Mouse (Mus musculus): ENCODE measurements around the gene Prr13.

The Prr13 gene

DNA sequence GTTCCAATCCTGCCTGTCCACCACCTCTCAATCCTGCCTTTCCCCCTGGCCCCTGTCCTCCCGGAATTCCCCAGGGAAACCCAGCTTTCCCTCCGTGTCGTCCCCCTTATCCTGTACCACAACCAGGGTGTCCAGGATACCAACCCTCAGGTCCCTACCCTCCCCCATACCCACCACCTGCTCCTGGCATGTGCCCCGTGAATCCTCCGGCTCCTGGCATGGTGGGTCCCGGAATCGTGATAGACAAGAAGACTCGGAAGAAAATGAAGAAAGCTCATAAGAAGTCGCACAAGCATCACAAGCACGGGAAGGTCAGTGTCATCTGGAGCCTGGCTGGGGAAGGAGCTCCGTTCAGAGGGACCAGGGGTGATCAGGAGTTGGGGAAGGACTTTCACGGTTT is 1.6 kb downstream of the Prr13 start:
- DNase-seq (ENCODE audit: inconsistent ontology term) = no peak

DNA sequence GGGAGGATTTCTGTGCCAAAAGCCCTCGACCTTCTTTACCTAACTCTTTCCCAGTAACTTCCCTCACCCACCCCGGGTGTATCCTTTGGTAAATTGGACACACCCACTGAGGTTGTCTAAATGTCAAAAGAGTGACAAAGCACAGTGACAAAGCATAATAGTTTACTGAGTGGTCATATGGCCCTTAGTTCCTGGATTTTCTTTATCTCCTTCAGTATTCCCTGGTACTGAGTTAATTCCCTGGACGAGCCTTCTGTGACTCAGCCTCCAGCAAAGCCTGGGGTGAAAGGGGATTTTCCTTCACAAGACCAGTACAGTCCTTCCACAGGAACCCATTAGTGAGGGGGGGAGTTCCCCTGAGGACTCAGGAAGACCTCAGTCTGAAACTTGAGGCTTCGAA is 2.1 kb downstream of the Prr13 start:
- no peak for DNase-seq (ENCODE audit: inconsistent ontology term)

DNA sequence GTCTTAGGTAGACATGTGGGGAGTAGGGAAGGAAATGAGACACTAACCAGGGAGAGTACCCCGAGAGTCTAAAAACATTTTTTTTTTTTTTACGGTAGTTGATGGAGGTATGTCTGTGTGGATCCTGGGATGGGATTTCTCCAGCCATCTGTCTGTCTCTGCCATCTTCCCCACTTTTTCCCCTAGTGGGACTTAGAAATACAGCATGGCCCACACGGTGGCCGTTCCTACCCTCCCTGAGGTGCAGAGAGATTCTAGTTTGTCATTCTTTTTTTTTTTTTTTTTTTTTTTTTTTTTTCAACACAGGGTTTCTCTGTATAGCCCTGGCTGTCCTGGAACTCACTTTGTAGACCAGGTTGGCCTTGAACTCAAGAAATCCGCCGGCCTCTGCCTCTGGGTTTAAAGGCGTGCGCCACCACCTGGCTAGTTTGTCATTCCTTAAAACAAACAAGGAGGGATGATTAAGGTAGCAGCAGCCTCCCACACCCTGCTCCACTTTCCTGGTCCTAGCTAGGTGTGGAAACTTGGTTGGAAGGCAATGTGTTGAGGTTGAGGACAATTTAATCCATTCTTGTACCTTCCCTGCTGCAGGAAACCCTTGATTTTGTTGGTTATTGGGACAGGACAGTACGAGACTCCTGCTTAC is 2.7 kb downstream of the Prr13 start:
- DNase-seq (ENCODE audit: inconsistent ontology term) = no peak

DNA sequence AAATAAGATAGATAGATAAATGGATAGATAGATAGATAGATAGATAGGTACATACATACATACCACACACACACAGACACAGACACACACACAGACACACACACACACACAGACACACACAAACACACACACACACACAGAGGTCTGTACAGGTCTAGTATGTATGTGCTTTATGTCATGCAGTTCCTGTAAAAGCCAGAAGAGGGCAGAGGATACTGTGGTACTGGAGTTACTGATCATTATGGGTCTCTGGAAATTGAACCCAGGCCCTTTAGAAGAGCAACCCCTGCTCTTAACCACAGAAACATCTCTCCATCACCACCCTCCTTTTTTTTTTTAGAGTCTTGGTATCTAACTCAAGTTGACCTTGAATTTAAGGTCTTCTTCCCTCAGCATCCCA is 4.8 kb downstream of the Prr13 start:
- DNase-seq (ENCODE audit: inconsistent ontology term) = no peak

DNA sequence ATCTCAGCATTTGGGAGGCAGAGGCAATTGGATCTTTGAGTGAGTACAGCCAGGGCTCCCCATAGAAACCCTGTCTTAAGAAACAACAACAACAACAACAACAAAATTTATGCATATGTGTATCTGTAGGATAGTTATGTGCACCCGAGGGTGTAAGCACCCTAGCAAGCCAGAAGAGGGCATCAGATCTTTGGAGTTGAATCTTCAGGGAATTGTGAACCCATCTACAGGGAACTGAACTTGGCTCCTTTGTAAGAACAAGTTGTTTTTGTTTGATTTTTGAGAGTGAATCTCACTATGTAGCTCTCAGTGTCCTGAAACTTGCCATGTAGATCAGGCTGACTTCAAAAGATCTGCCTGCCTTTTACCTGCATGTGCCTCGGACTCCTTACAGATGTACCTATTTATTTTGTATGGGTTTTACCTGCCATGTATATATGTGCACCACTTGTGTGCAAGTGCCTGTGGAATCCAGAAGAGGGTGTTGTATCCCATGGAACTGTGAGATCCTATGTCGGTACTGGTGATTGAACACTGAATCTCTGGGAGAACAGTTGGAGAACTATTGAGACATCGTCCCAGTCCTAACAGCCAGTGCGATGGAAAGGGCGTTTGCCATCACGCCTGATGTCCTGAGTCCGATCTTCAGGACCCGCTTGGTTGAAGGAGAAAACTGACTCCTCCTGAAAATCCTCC is 10.0 kb downstream of the Prr13 start:
- no peak for DNase-seq (ENCODE audit: inconsistent ontology term)

DNA sequence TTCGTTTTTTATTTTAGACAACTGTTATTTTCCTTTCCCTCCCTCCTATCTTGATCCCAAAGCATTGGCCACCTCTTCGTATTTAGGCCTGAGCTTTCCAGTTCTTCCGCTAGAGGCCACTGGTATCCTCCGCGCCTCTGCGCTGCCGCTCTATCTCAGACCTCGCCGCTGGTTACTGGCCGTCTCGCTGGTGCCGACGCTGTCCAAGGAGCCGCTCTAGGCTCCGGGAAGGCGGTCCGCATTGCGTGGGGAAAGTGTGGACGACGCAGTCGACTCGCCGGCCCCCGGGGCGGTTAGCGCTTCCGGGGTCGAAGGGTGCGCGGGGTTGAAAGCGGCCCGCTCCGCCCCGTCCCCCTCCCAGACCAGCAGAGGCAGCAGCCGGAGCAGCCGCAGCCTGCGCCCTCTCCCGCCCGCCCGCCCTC is 11.4 kb downstream of the Prr13 start, which contains the start of gene Pcbp2:
TSS of gene Pcbp2 (plus strand) at position 357 of the 422 bp plus-strand sequence.
- peak; percentile 99 for DNase-seq (ENCODE audit: inconsistent ontology term)

DNA sequence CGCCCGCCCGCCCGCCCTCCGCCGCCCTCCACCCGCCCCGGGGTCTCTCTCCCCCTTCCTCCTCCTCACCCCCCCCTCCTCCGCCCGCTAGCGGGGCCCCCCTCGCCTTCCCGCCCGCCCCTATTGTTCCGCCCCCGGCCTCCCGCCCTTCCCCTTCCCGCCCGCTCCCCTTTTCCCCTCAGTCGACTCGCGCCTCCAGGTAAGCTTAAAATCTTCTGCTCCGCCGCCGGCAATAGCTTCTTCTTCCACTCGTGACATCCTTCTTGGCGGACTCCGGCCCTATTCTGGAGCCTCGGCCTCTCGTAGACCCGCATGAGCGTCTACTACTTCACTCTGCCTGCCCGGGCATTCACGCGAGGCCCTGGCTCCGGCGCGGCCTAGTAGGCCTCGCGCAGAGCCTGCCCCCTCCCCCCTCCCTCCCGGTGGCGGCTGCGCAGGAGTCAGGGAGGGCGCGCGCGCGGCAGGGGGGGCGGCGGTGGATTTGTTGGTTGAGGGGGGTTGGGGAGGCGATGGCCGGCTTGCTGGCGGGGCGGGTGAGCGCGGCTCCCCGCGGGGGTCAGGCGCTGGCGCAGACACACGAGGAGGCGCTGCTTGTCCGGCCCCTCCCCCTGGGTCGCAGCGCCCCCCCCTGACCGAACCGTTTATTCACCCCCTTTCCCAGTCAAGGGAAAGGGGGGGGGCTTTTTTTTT is 11.9 kb downstream of the Prr13 start:
- peak; percentile 95 for DNase-seq (ENCODE audit: inconsistent ontology term)

DNA sequence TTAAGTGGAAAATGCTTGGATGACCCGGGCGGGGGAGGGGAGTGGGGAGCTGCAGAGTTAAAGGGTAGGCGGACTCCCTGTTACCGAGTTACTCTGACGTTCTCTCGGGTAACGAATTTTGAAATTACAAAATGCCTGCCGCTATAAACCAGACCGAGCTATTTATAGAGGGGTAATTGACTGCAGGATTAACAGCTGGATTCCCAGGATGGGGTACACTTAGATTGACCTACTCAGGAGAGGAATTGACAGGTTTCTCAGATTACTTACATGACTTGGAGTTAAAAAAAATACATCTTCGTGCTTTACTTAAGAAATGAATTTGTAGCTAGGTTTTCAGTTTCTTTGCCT is 12.4 kb downstream of the Prr13 start:
- no peak for DNase-seq (ENCODE audit: inconsistent ontology term)

DNA sequence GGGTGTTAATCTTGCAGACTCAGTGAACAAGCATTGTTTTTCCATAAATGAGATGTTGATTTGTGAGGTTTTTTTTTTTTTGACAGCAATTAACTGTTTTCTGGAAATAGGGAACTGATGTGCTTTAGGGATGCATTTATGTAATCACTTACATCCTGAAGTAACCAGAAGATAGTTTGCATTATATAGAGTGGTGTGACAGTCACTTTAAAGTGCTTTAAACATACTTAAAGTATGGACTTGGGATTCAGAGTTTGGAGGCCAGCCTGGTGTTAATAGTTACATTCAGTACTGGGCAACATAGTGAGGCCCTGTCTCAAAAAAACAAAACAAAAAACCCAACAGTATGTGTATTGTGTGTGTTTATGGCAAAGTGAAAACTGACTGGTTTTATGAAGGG is 12.9 kb downstream of the Prr13 start:
- DNase-seq (ENCODE audit: inconsistent ontology term) = no peak

DNA sequence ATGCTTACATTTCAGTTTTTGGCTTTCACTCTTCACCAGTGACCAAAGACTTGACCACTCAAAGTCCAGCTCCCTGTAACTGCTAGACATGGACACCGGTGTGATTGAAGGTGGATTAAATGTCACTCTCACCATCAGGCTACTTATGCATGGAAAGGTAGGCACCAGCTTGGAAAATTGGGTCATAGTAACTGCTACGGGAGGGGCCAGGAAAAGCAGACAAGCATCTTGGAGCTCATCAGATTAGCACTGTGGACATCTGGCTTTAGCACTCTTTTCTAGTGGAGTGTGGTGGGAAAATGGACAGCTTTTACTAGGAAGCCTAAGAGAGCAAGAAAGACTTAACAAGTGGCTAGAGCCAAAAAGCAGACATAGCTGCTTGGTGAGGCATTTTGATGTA is 14.4 kb downstream of the Prr13 start:
- DNase-seq (ENCODE audit: inconsistent ontology term) = no peak

DNA sequence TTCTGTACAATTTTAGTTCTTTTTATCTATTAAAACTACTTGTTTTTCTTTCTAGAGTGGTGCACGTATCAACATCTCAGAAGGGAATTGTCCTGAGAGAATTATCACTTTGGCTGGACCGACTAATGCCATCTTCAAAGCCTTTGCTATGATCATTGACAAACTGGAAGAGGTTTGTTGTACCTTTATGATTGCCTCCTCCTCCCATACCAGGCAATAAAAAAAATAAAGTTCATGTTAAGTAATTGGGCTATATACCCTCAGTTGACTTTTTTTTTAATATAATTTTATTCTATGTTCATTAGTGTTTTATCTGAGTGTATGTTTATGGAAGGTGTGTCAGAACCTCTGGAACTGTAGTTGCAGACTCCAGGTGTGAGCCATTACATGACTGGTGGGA is 15.7 kb downstream of the Prr13 start:
- DNase-seq (ENCODE audit: inconsistent ontology term) = no peak

DNA sequence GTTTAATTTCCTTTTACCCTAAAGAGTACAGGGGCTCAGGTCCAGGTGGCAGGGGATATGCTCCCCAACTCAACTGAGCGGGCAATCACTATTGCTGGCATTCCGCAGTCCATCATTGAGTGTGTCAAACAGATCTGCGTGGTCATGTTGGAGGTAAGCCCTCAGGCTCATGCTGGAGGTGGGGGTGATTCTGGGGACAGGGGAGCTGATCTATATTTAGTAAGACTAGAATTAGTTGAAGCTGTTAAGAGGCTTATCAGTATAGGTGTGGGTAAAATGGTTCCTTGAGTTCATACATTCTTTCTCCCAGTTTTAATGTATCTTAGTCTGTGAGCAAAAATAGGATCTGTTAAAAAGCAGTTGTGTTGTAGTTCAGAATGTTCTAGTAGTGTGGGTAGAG is 24.3 kb downstream of the Prr13 start:
- no peak for DNase-seq (ENCODE audit: inconsistent ontology term)

DNA sequence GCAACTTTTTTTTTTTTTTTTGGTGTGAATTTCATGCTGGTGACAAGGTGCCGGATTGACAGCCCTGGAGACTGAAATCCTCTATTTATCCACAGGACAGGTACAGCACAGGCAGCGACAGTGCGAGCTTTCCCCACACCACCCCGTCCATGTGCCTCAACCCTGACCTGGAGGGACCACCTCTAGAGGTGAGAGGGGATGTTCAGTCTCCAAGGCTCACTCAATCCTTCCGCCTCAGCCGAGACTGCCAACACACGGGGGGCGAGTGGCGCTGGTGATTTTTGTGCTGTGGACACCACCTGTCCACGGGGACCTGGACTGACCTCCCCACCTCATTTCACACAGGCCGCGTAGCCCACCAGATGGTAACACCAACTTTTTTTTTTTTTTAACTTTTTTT is 27.0 kb downstream of the Prr13 start:
- DNase-seq (ENCODE audit: inconsistent ontology term) = no peak

DNA sequence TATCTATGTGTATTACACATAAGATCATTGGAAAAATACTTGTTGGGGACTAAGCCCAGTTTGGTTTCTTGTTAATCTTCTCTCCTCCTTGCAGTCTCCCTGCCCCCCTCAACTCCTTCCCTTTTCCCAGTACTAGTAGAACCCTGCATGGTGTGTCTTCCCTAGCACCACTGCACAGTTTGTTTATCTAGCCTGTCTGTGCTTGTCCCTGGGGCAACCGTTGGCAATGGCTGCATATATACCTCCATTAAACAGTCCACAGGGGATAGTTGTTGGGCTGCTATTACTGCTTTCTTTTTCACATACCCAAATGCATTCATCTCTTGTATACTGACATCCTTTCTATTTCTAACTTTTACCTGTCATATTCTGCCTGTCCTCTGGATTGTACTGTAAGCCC is 28.8 kb downstream of the Prr13 start:
- no peak for DNase-seq (ENCODE audit: inconsistent ontology term)

DNA sequence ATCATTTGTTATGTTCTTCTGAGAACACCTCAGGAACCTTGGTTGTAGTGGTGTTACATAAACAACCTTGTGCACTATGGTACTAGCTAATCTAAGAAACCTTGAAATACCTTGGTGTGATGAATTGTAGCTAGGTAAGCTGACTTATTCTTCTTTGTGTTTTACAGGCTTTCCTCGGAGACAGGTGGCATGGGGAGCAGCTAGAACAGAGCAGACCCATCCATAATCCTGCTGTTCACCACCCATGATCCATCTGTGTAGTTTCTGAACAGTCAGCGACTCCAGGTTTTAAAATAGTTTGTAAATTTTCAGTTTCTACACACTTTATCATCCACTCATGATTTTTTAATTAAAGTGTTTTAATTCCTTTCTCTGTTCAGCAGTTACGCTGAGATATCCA is 39.5 kb downstream of the Prr13 start:
- no peak for DNase-seq (ENCODE audit: inconsistent ontology term)

DNA sequence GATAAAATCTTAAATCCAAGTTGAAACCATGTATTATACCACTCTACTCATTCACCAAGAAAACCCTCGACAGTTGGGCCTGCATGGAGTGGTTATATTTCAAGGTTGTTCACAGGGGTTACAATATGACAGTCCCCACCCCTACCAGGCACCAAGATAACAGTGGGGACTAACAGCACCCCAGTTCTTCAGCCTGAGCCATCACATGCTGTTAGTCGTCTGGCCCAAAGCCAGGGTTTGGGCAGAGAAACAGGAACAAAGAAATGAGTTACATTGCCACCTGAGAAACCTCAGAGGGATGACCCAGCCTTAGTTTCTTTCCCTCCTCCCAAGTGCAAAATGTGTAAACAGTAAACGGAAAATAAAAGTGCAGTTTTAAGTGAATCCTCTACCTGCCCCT is 40.5 kb downstream of the Prr13 start:
- no peak for DNase-seq (ENCODE audit: inconsistent ontology term)

DNA sequence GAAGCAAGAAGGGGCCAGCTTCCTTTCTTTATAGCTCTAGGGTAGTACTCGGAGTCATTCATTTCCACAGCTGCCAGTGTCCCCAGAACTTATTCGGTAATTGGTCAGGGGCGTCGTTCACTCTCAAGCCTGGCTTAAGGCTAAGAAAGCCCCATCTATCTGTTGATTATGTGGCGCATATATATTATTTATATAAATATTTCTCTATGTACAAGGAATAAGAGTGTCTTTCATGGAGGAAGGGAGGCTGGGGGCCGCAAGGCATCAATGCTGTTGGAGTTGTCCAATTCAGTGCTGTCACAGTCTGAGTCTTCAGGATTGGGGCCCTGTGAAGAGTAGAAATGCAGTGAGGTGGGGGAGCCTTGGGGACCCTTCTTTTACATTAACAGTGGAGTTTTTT is 41.0 kb downstream of the Prr13 start:
- DNase-seq (ENCODE audit: inconsistent ontology term) = no peak

DNA sequence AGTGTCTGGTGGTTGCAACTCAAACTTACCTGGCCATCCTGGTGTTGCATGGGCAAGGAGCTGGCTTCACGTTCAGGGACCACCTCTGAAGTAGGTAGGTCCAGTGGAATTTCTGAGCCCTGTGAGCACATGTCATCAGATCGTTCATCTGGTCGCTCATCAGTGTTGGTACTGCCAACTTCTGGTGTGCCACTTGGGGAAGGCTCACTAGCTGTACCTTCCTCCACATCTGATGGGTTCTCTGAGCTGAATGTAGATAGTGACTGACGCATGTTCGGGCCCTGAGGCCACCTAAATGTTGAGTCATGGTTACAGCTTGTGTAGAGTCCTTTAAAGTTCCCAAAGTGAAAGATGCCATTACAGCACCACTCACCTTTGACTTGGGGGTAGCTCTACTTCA is 41.7 kb downstream of the Prr13 start:
- no peak for DNase-seq (ENCODE audit: inconsistent ontology term)

DNA sequence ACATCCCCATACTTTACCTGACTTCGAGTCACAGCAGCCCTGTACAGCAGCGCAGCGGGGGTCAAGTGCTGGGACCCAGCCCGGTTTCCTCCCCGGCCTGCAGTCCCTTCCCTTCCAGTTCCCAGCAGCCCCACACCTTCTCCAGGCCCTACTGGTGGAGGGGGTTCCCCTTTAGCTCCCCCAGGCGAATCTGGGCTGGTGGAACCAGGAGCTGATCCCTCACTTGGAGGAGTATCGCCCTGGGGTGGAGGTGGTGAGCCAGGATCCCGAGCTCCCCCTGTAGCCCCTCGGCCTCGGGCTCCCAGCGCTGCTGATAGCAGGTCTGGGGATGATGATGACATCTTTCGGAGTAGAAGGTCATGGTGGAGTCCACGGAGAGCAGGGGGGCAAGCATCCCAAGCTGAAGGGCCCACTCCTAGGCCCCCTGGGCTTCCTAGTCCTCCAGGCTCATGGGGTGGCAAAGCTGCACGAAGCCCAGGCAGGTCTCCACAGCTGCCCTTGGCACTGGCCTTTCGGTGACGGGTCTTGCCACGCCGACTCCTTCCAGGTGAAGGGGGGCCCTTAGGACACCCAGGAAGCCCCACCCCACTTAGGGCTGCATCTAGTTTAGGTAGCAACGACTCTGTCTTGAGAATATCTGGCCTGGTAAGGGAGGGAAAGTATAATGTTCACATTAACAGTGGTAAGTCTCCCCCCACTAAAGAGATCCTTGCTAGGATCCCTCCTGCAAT is 42.4 kb downstream of the Prr13 start:
- no peak for DNase-seq (ENCODE audit: inconsistent ontology term)

DNA sequence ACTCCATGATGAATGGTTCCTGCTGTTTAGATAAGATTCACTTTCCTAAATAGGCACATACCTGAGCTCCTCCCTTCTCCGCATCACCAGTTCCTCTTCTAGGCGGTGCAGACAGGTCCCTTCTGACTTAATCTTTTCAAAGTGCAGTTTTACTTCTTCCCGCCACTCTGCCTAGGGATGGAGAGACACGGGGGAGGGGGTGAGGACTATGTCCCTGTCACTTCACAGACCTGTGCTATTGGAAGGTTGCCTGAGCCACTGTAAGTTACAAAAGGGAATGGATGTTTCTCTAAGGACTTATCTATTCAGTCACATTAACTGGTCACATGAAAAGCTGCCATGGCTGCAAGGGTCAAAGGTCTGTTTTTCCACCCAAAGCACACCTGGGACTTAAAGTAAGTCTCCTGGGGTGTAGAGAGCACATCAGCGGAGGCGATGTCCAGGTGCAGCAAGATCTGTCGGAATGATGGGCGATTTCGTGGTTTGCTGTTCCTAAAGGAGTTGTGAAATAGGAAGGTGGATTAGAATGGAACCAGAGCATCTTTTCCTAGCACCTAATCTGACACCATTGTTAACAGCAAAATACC is 43.5 kb downstream of the Prr13 start:
- no peak for DNase-seq (ENCODE audit: inconsistent ontology term)

DNA sequence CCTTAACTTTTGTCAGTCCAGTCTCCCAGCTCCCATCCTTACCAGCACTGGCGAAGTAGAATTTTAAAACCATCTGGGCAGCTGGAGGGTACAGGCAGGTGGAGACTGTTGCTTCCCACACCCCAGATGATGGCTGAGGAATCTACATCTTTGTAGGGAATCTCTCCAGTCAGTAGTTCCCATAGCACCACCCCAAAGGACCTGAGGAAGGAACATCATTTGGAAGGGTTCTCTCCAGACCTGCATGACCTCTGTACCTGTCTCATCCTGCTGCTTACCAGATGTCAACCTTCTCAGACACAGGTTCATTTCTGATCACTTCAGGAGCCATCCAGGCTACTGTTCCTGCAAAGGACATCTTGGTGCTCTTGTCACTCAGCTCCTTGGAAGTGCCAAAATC is 44.6 kb downstream of the Prr13 start, which contains the start of gene Gm10337:
TSS of gene Gm10337 (plus strand) at position 276 of the 400 bp plus-strand sequence.
- no peak for DNase-seq (ENCODE audit: inconsistent ontology term)

All from Muller cell, postnatal 12 days (primary cell).